ENCODE assay signal across 7 mouse cellular contexts in the genomic region with DNA sequence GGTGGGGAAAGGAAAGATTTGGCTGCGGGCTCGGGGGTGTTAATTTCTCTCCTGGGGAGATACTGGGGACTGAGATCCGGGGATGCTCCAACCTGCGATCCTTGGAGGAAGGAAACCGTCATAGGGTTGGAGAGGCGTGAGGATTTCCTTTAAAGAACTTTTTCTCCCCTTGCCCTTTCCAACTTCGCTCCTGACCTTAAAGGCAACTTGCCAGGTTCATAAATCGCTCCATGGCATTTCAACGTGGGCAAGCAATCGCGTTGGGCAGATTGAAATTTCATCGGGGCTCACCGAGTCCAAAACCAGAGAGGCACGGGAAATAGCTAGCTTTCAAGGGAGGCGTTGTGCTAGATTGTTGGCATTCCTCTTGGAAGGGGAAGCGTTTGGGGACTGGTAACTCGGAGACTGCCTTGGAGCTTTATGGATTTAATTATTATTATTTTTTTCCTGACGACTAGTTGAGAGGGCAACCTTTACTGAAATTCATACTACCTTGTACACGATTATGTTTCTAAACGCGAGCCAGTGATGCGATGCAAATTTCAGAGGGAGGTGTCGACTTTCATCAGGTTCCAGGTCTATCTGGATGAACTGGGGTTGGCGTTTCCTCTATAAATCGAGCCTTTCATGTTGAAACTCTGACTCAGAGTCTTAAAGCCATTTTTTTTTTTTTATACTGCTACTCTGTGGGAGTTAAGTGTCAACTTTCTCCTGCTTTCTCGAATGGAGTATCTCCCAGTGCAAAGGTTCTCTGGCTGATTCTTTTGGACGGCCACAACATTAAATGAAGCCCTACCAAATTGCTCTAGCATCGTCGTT. TPM values are rescaled to one million over a fixed set of nuclear protein-coding genes. Genes with fewer than 3 reads are reported as not detected.
DNase-seq lines count a peak whose midpoint lies in the region; ATAC-seq lines count a peak whose summit lies in the region.

No protein-coding gene starts in this region.

- peak overlapping the region; percentile 89 for H3K4me3 ChIP-seq in neural tube, embryonic 11.5 days (ENCODE audit: low read depth, low read length)
- peak overlapping the region; percentile 77 for H3K4me3 ChIP-seq in midbrain, embryonic 15.5 days

- H3K9me3 ChIP-seq in neural tube, embryonic 11.5 days (ENCODE audit: control insufficient read depth, low read length), result no peaks in the 10 kb centered on the region
- no peaks in the 10 kb centered on the region for H3K9me3 ChIP-seq in midbrain, embryonic 15.5 days

- H3K27ac ChIP-seq in neural tube, embryonic 11.5 days (ENCODE audit: low read depth, low read length), result peak overlapping the region; percentile 92; the same call in 1 of the 2 replicates
- peak overlapping the region; percentile 90 for H3K27ac ChIP-seq in midbrain, embryonic 15.5 days

- H3K27me3 ChIP-seq in neural tube, embryonic 11.5 days (ENCODE audit: control insufficient read depth, insufficient read depth, low read length), result no peaks in the 10 kb centered on the region
- H3K27me3 ChIP-seq in midbrain, embryonic 15.5 days (replicated peaks), result no peaks in the 10 kb centered on the region

- H3K36me3 ChIP-seq in neural tube, embryonic 11.5 days (ENCODE audit: control insufficient read depth, insufficient read depth, low read length), result no peaks in the 10 kb centered on the region
- H3K36me3 ChIP-seq in midbrain, embryonic 15.5 days (replicated peaks), result no peaks in the 10 kb centered on the region

- peak; percentile 41 for DNase-seq in neural tube, embryonic 11.5 days (ENCODE audit: low spot score)
- DNase-seq in neural tube, embryonic 10.5 days (ENCODE audit: extremely low spot score, low spot score), result no peak
- peak; percentile 67 for DNase-seq in adrenal gland, postnatal 14 days
- peak; percentile 35 for DNase-seq in forelimb bud, embryonic 11.5 days (ENCODE audit: low read depth, low spot score)
- DNase-seq in kidney, postnatal 14 days, result peak; percentile 58
- no peak for DNase-seq in thymus, postnatal 4 days

- peak overlapping the region; percentile 94 for H3K9ac ChIP-seq in neural tube, embryonic 11.5 days (ENCODE audit: low read length)
- peak overlapping the region; percentile 75 for H3K9ac ChIP-seq in midbrain, embryonic 15.5 days

- peaks cover 10% of the 10 kb centered on the region for H3K4me1 ChIP-seq in neural tube, embryonic 11.5 days (ENCODE audit: control insufficient read depth, insufficient read depth, low read length)
- peaks cover 38% of the 10 kb centered on the region for H3K4me1 ChIP-seq in midbrain, embryonic 15.5 days

- no peak for ATAC-seq in neural tube, embryonic 11.5 days (ENCODE audit: insufficient read depth, low FRiP score, low TSS enrichment)
- no peak for ATAC-seq in midbrain, embryonic 15.5 days (replicated peaks)

- 1% methylated on average over 29 of the region's 29 CpGs for WGBS in neural tube, embryonic 11.5 days
- WGBS in midbrain, embryonic 15.5 days, result 1% methylated on average over 29 of the region's 29 CpGs

- peak overlapping the region; percentile 83 for H3K4me2 ChIP-seq in neural tube, embryonic 11.5 days (ENCODE audit: low read depth)
- H3K4me2 ChIP-seq in midbrain, embryonic 15.5 days, result peak overlapping the region; percentile 96

RNA-seq across cellular contexts. Expression of a gene that starts 1.6 kb away (rescaled TPM):
- 22.3 and 23.6 TPM in 2 replicates for polyA plus RNA-seq in neural tube, embryonic 11.5 days (2014; fragmentation: Nextera tagmentation; extraction: Ambion mirVana)
- total RNA-seq in adrenal gland, postnatal 14 days (2021), result 31.5 and 39.9 TPM in 2 replicates
- 12.3 and 13.5 TPM in 2 replicates for polyA plus RNA-seq in midbrain, embryonic 15.5 days (2015; fragmentation: Nextera tagmentation; extraction: Ambion mirVana)

Comparison
In these comparisons a context has a peak if more than half of its experiments do, and no peak if none do; other contexts are left out.
1. DNase-seq: peak in neural tube, embryonic 11.5 days (single experiment), adrenal gland, postnatal 14 days (single experiment), forelimb bud, embryonic 11.5 days (single experiment) and kidney, postnatal 14 days (single experiment); none in neural tube, embryonic 10.5 days (single experiment) and thymus, postnatal 4 days (single experiment).